Mouse (Mus musculus): ENCODE results near the gene Ostn.

DNA sequence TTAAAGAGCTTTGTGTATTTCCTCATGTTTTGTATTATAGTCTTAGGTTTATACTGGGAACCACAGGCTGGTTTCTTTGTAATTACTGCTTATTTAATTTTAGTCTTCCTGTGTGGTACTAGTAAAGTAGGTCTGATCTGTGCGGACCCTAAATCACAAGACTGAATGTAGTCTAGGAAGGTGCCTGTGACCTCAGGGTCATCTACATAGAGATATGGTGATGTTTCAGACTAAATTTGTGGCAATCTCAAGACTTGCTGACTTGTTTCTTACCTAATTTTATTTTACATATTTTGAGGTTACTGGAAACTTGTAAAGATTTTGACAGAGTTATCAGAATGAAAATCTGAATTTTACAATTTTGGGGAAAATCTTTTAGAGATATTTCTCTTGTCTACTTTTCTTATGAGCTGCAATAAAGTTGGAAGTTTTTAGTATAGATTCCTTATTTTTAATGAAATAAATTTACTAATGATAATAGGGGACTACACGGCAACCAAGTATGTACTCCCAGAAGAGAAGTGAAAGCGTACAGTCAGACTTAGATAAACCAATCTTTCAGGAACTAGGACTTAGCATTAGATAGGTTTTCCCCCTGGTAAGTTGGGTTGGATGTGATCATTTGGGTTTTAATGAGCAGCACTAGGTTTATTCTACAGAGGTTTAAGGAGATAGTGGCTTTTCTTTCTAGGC, 91.9 kb downstream of the Ostn start:
- TF ChIP-seq CTCF (IDR thresholded peaks at IDR 0.05; ENCODE audit: borderline replicate concordance, insufficient read depth, low read depth, low read length) (no peak), POLR2A (IDR thresholded peaks at IDR 0.05; ENCODE audit: borderline replicate concordance, insufficient read depth, low read length) (no peak)
